Mouse (Mus musculus) bone marrow, adult 2 months (tissue): ENCODE results near the gene Cass4.

Experiments used
- CTCF ChIP-seq: fragments of 200-500 bp; IDR thresholded peaks from 2 replicates; pipeline ENCODE4 v1.5.1; 2011; ENCODE audit warnings: low read length, control low read depth; ENCODE audit not compliant: control insufficient read depth, insufficient read depth
- POLR2A ChIP-seq: fragments of 200-500 bp; IDR thresholded peaks from 2 replicates; pipeline ENCODE4 v1.6.1; 2011; ENCODE audit warnings: low read depth, mild to moderate bottlenecking, control low read depth, low read length, borderline replicate concordance; ENCODE audit not compliant: control insufficient read depth

DNA sequence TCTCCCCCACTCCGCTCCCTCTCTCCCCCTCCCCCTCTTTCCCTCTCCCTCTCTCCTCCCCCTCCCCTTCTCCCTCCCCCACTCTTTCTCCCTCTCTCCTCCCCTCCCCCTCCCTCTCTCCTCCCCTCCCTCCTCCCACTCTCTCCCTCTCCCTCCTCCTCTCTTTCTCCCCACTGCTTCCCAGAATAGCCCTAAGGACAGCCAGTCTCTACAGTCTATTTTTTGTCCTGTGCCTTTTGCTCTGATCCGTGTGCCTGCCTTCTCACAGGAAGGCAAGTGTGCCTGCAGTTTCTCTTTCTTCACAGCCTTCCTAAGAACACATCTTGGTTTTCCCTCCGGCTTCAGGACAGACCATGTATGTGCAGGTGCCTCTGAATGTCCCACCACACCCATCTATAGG, 83.8 kb downstream of the Cass4 start:
- no peak for TF ChIP-seq POLR2A
- no peak for TF ChIP-seq CTCF
